Mouse (Mus musculus) lung, embryonic 16.5 days (tissue): Measurements from ENCODE around the gene Arhgap33. TPM values are rescaled to one million over a fixed set of nuclear protein-coding genes. Genes with fewer than 3 reads are reported as not detected.
A peak's percentile ranks its signal among the peaks of the same experiment; 100 is the strongest.
"Not testable (repeated sequence)": the region's sequence is repeated elsewhere in the genome, so short reads cannot be mapped to it uniquely, and the experiment has no call there.

Source experiments
- ATAC-seq: fragments of 200-750 bp; cut with Nextera tagmentation; 2 replicates; pipeline ENCODE4 v1.8.0; 2017; ENCODE audit warnings: low read depth, mild to moderate bottlenecking, moderate library complexity
- H3K27ac ChIP-seq: fragments of 300-500 bp; sonication (generic); 2 replicates; pipeline ENCODE4 v1.5.1; 2014; ENCODE audit warnings: mild to moderate bottlenecking, control low read depth, low read length
- H3K27me3 ChIP-seq: fragments of 300-500 bp; sonication (generic); 2 replicates; pipeline ENCODE4 v1.6.1; 2014; ENCODE audit warnings: low read depth, low read length, mixed read lengths; ENCODE audit not compliant: control insufficient read depth, insufficient read depth
- H3K36me3 ChIP-seq: fragments of 300-500 bp; sonication (generic); 2 replicates; pipeline ENCODE4 v1.6.1; 2014; ENCODE audit warnings: low read length; ENCODE audit not compliant: control insufficient read depth, insufficient read depth
- H3K4me1 ChIP-seq: fragments of 300-500 bp; sonication (generic); replicated peaks from 2 replicates; pipeline ENCODE4 v1.6.1; 2014; ENCODE audit warnings: low read length, mixed read lengths; ENCODE audit not compliant: control insufficient read depth, insufficient read depth
- H3K4me2 ChIP-seq: fragments of 300-500 bp; sonication (generic); 2 replicates; pipeline ENCODE4 v1.6.1; 2014; ENCODE audit warnings: low read depth, low read length, control low read depth
- H3K4me3 ChIP-seq: fragments of 300-500 bp; sonication (generic); 2 replicates; pipeline ENCODE4 v1.5.1; 2014; ENCODE audit warnings: mild to moderate bottlenecking, low read length, control low read depth
- H3K9ac ChIP-seq: fragments of 300-500 bp; sonication (generic); 2 replicates; pipeline ENCODE4 v1.6.1; 2014; ENCODE audit warnings: low read length, control low read depth
- H3K9me3 ChIP-seq: fragments of 300-500 bp; sonication (generic); 2 replicates; pipeline ENCODE4 v1.6.1; 2016; ENCODE audit warnings: low read length; ENCODE audit not compliant: control insufficient read depth
- WGBS: fragments of 180-500 bp; shearing (Covaris S2); extraction: QIAGEN DNeasy Blood & Tissue Kit; methylation state at CpG from one replicate; pipeline ENCODE4 v1.1.7; 2014; 5-methylcytosine and 5-hydroxymethylcytosine counted together
- polyA plus RNA-seq: library from polyadenylated mRNA; unstranded; fragments of >200 nt; fragmentation: Nextera tagmentation; extraction: Ambion mirVana; gene quantifications from 2 replicates; pipeline ENCODE4 v1.2.1, GENCODE M21; 2015

The Arhgap33 gene
- polyA plus RNA-seq, 1 experiment from 2014 or later: 7.8 TPM

DNA sequence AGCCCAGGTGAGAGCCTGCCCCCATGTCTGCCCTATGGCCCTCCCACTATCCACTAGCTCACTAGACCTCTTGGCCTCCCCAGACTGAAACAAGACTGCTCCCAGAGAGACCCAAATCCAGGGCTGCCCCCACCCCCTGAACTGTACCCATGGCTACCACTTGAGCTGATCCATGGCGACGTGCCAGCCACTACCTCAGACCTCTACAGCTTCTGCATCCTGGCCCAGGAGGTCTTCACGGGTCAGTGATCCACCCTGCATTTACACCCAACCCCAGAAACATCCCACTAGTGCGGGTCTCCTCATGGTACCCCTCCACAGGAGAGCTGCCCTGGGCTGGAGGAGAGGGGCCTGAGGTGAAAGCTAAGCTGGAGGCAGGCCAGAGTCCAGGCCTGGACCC lies 14.5 kb downstream of the Arhgap33 start:
- ATAC-seq: no peak
- no peak overlapping the region for H3K4me3 ChIP-seq
- H3K36me3 ChIP-seq: peaks cover 2% of the 10 kb centered on the region; the same call in 1 of the 2 replicates
- no peak overlapping the region for H3K4me2 ChIP-seq
- H3K4me1 ChIP-seq: no peaks in the 10 kb centered on the region
- WGBS: 60% methylated on average over 4 of the region's 4 CpGs
- H3K27ac ChIP-seq: no peak overlapping the region
- H3K9ac ChIP-seq: no peak overlapping the region
- H3K27me3 ChIP-seq: no peaks in the 10 kb centered on the region
- no peaks in the 10 kb centered on the region for H3K9me3 ChIP-seq

DNA sequence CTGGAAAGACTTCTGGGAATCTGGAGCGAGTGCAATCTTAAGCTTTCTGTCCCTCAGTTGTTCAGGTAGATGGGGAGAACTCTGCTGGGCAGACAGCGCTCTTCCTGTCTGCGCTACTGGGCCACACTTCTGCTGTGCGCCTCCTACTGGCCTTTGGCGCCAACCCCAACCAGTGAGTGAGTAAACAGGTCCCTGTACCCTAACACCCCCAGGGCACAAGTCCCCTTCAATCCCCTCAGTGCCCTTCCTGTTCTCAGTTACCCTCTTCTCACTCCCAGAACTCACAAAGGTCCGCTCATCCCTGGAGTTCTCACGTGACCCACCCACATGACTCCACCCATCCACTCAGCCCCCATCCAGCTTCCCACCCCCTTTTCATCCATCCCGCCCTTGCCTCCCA lies 16.5 kb downstream of the Arhgap33 start:
- no peaks in the 10 kb centered on the region for H3K27me3 ChIP-seq
- H3K9me3 ChIP-seq: no peaks in the 10 kb centered on the region
- no peak overlapping the region for H3K9ac ChIP-seq
- H3K4me1 ChIP-seq: no peaks in the 10 kb centered on the region
- 32% methylated on average over 8 of the region's 8 CpGs for whole genome bisulfite sequencing
- no peaks in the 10 kb centered on the region for H3K36me3 ChIP-seq
- no peak overlapping the region for H3K4me2 ChIP-seq
- H3K27ac ChIP-seq: no peak overlapping the region
- ATAC-seq: no peak
- no peak overlapping the region for H3K4me3 ChIP-seq

DNA sequence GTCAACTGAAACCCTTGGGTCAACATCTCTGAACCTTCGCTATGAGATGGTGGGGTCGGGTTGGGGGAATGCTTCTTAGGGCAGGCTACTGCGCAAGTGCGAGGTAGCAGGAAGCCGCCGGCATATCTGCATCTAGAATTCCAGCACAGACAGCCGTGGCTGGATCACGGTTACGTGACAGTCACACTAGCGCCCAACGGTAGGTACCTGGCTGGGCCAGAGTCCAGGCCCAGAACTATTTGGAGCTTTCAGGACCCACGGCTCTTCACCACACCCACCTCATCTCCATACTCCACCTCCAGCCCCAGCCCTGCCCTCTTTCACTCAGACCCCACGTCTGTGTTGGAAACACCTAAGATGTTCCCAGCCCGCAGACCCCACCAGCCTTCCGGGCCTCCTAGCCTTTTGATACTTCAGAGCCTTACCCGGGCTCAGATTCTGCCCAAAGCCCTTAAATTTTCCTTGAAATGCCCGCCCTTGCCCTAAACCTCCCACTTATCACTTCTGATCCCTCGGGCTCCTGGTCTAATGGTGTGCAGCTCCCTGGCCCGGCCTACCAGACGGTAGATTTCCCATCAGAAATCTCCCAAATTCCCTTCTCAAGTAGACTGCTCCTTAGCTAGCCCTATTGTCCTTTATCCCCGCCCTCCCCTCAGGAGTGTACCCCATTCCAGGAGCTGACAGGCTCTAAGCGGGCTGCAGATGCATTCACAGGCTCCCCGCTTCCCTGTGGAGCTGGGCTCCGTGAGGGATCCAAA lies 19.7 kb downstream of the Arhgap33 start:
- H3K36me3 ChIP-seq: no peaks in the 10 kb centered on the region
- no peak overlapping the region for H3K4me3 ChIP-seq
- no peak overlapping the region for H3K27ac ChIP-seq
- H3K4me1 ChIP-seq: no peaks in the 10 kb centered on the region
- H3K9me3 ChIP-seq: no peaks in the 10 kb centered on the region
- ATAC-seq: 0 out of 2 replicates have a peak, but pooled peaks have one; percentile 12
- no peak overlapping the region for H3K9ac ChIP-seq
- no peak overlapping the region for H3K4me2 ChIP-seq
- WGBS: 55% methylated on average over 24 of the region's 24 CpGs
- H3K27me3 ChIP-seq: no peaks in the 10 kb centered on the region

DNA sequence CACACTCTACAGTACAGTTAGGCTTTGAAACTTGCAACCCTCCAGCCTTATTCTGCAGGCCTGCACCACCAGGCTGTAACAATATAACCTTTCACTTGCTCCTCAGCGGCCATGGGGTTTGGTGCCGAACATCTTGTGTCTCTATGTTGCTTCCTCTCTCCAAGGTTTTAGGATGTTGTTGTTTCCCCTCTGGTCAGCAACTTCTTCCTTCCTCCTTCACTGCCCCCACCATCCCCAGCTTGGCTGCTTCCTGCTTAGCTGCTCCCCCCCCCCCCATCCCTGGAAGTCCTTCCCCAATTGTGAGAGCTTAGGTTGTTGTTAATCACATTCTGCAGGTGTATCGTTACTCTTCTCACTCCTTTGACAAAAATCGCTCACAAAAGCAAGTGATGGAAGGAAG lies 26.8 kb downstream of the Arhgap33 start:
- no peak overlapping the region for H3K9ac ChIP-seq
- H3K4me1 ChIP-seq: no peaks in the 10 kb centered on the region
- 71% methylated on average over 4 of the region's 4 CpGs for WGBS
- no peak overlapping the region for H3K27ac ChIP-seq
- no peak overlapping the region for H3K4me2 ChIP-seq
- H3K27me3 ChIP-seq: no peaks in the 10 kb centered on the region
- no peaks in the 10 kb centered on the region for H3K36me3 ChIP-seq
- no peak for ATAC-seq
- H3K9me3 ChIP-seq: no peaks in the 10 kb centered on the region
- H3K4me3 ChIP-seq: no peak overlapping the region

DNA sequence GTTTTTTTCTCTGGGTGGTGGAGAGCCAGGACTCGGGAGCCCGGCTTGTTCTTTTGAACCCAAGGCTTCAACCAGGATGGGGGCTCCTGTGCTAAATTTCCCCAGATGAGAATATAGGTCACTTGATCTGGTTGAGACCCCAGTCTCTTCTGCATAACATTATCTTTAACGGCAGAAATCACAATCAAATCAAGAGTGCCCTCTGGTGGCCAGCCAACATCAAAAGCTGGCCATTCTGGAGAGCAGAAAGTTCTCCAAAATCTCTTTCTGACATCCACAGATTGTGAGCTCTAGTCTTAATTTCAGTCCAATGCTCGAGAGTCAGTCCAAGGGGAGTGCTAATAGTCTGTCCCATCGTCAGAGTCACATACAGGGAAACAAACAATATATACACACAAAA lies 33.7 kb downstream of the Arhgap33 start:
- not testable (repeated sequence) for H3K27ac ChIP-seq, H3K4me2 ChIP-seq, H3K36me3 ChIP-seq, ATAC-seq, H3K9me3 ChIP-seq, H3K9ac ChIP-seq, H3K27me3 ChIP-seq, H3K4me1 ChIP-seq, H3K4me3 ChIP-seq
- 64% methylated on average over 5 of the region's 5 CpGs for WGBS

DNA sequence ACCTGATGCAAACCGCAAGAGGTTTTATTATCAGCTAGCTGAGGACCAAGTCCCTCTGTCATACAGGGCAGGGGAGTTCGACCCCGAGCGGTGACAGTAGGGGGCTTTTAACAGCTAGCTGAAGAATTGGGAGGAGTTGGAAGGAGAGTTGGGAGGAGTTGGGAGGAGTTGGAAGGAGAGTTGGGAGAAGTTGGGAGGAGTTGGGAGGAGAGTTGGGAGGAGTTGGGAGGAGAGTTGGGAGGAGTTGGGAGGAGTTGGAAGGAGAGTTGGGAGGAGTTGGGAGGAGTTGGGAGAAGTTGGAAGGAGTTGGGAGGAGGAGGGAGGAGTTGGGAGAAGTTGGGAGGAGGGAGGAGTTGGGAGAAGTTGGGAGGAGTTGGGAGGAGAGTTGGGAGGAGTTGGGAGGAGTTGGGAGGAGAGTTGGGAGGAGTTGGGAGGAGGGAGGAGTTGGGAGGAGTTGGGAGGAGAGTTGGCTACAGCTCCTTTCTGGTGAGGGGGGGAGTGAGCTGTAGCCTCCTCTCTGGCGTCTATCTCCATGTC lies 39.3 kb downstream of the Arhgap33 start:
- not testable (repeated sequence) for H3K27me3 ChIP-seq, H3K9ac ChIP-seq, H3K4me2 ChIP-seq, ATAC-seq, H3K4me3 ChIP-seq, H3K36me3 ChIP-seq, H3K27ac ChIP-seq, H3K4me1 ChIP-seq, H3K9me3 ChIP-seq
- 52% methylated on average over 4 of the region's 5 CpGs for WGBS

DNA sequence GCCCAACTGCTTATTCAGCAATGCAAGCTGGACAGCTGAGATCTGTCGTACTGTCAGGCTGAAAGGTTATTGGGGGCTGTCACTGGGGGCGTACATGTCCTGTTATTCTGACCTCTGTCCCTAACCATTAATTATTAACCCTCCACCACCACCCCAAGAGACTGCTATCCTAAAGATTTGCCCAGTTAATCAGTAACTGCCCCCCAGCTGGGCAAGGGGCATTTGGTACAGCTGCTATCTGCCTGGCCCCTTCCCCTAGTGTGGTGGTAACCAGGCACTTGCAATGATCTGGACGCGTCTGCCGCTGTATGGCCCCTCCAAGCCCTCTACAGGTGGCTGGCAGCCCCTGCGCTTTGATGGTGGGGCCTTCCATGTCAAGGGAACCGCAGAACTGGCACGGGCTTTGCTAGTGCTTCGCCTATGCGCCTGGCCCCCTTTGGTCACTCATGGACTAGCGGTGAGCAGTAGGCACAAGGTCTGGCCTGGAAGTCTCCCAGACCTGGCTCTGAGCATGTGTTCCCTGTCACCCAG lies 41.4 kb downstream of the Arhgap33 start, which contains the start of gene Prodh2:
Gene Prodh2, plus strand, starts transcription at position 222 of the 531 bp plus-strand sequence.
- WGBS: 47% methylated on average over 11 of the region's 11 CpGs
- Histone ChIP-seq H3K4me2 (no peak within 1 kb of the TSS), H3K9me3 (no peaks in the 10 kb centered on the region), H3K4me1 (no peaks in the 10 kb centered on the region), H3K9ac (no peak within 1 kb of the TSS), H3K27ac (no peak within 1 kb of the TSS), H3K27me3 (no peaks in the 10 kb centered on the region), H3K4me3 (no peak within 1 kb of the TSS), H3K36me3 (no peaks in the 10 kb centered on the region)
- no peak for ATAC-seq

DNA sequence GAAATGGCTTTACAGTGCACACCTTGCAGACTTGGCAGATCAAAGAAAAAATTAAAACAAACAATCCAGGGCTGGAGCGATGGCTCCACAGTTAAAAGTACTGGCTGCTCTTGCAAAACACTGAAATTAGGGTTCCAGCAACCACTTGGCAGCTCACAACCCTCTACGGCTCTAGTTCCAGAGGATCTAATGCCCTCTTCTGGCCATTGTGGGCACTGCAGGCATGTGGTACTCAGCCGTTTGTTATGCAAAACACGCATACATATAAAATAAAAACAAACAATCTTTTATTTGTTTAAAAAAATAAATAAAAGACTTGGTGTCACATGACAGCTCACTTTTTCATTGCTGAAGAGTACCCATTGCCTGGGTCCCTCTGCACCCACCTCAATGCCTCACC lies 42.1 kb downstream of the Arhgap33 start:
- H3K27ac ChIP-seq: no peak overlapping the region
- no peak overlapping the region for H3K4me2 ChIP-seq
- 15% methylated on average over 4 of the region's 4 CpGs for WGBS

DNA sequence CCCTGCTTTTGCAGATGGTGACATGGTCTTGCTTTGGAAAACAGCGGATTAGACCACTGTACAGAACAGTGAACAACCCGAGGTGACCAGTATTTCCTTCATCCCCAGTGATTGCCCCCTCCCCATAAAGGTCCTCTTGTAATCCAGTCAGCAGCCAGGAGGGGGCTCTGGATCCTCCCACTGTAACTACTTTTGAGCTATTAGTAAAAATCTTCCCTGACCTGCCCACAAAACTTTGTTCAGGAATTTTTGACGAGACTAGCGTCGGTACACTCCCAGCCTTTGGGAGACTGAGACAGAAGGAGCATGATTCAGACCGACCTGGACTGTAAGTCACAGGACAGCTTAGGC lies 43.9 kb downstream of the Arhgap33 start:
- Histone ChIP-seq H3K27me3 (no peaks in the 10 kb centered on the region), H3K36me3 (no peaks in the 10 kb centered on the region), H3K4me3 (no peak overlapping the region), H3K4me1 (no peaks in the 10 kb centered on the region), H3K9me3 (no peaks in the 10 kb centered on the region), H3K4me2 (no peak overlapping the region), H3K9ac (no peak overlapping the region), H3K27ac (no peak overlapping the region)
- 14% methylated on average over 6 of the region's 6 CpGs for WGBS
- no peak for ATAC-seq

More for the DNA sequence above, 42.1 kb downstream of the Arhgap33 start:
- Histone ChIP-seq H3K27me3 (no peaks in the 10 kb centered on the region), H3K9ac (no peak overlapping the region), H3K36me3 (no peaks in the 10 kb centered on the region), H3K4me1 (no peaks in the 10 kb centered on the region), H3K9me3 (no peaks in the 10 kb centered on the region), H3K4me3 (no peak overlapping the region)
- 0 out of 2 replicates have a peak, but pooled peaks have one; percentile 15 for ATAC-seq
